In the genomic region with DNA sequence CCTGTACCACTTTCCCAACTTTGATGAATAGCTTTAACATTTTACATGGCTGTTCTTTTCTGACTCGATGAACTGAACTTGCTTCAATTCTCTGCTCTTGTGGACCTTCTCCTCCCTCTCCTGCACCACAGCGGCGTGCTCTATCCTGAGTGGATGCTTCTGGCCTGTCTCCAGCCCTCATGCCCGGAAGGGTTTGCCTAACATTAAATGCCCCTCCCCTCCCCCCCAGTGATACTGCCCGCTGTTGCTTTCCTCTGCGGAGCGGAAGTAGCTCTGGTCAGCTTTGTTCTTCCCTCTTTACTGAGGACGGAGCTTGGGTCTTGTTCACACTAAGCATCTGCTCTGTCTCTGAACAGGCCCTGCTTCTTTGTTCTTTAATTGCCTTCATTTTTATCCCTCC, we compare ENCODE assay signal across 13 mouse cellular contexts. TPM values are rescaled to one million over a fixed set of nuclear protein-coding genes. Genes with fewer than 3 reads are reported as not detected.
A peak's percentile ranks its signal among the peaks of the same experiment; 100 is the strongest.
DNase-seq lines count a peak whose midpoint lies in the region; ATAC-seq lines count a peak whose summit lies in the region.
"Had no signal": no experiment of that assay in that cellular context is flagged by ENCODE, and none has a peak within 500 bp of the region (broad histone marks: within the 10 kb centered on the region; RNA-seq: fewer than 3 reads in every experiment).

No protein-coding gene starts in this region.

- H3K27ac ChIP-seq in heart, embryonic 16.5 days (ENCODE audit: low read length): no peak overlapping the region
- H3K27ac ChIP-seq in heart, embryonic 10.5 days: no peak overlapping the region
- peak overlapping the region; percentile 59; the same call in 1 of the 2 replicates for H3K27ac ChIP-seq in neural tube, embryonic 13.5 days (replicated peaks)

- ATAC-seq in heart, embryonic 16.5 days (replicated peaks; ENCODE audit: extremely low read depth, insufficient read depth, low FRiP score): 0 out of 2 replicates have a peak, but pooled peaks have one; percentile 19
- no peak for ATAC-seq in neural tube, embryonic 13.5 days (ENCODE audit: low read depth)

- no peak overlapping the region for H3K9ac ChIP-seq in heart, embryonic 16.5 days (ENCODE audit: low read length)
- no peak overlapping the region for H3K9ac ChIP-seq in neural tube, embryonic 13.5 days

- DNase-seq in heart, embryonic 10.5 days (ENCODE audit: low spot score): no peak
- DNase-seq in neural tube, embryonic 10.5 days (ENCODE audit: extremely low spot score, low spot score): no peak
- peak; percentile 29 to 54 for DNase-seq in lung, adult 18-20 months
- DNase-seq in right cerebral cortex, postnatal 4 days: no peak
- no peak for DNase-seq in urinary bladder, postnatal 25 days (ENCODE audit: low spot score)
- DNase-seq in heart, postnatal 4 days: no peak

- no peaks in the 10 kb centered on the region for H3K27me3 ChIP-seq in heart, embryonic 16.5 days (ENCODE audit: control insufficient read depth, insufficient read depth, low read length)
- no peaks in the 10 kb centered on the region for H3K27me3 ChIP-seq in heart, embryonic 10.5 days (ENCODE audit: insufficient read depth, poor library complexity, severe bottlenecking)
- no peaks in the 10 kb centered on the region for H3K27me3 ChIP-seq in neural tube, embryonic 13.5 days

- H3K36me3 ChIP-seq in heart, embryonic 16.5 days (ENCODE audit: control insufficient read depth, insufficient read depth): peaks cover 4% of the 10 kb centered on the region
- peaks cover 13% of the 10 kb centered on the region; the same call in 1 of the 2 replicates for H3K36me3 ChIP-seq in heart, embryonic 10.5 days
- H3K36me3 ChIP-seq in neural tube, embryonic 13.5 days: 0 out of 2 replicates have a peak, but pooled peaks cover 8% of the 10 kb centered on the region

- H3K4me2 ChIP-seq in heart, embryonic 16.5 days (ENCODE audit: low read depth, low read length): no peak overlapping the region
- no peak overlapping the region for H3K4me2 ChIP-seq in neural tube, embryonic 13.5 days

- peaks cover 31% of the 10 kb centered on the region for H3K4me1 ChIP-seq in heart, embryonic 16.5 days (ENCODE audit: control insufficient read depth, insufficient read depth, low read length)
- H3K4me1 ChIP-seq in heart, embryonic 10.5 days: peaks cover 84% of the 10 kb centered on the region
- H3K4me1 ChIP-seq in neural tube, embryonic 13.5 days (replicated peaks): peaks cover 83% of the 10 kb centered on the region

- 57% methylated on average over 8 of the region's 8 CpGs for WGBS in heart, embryonic 16.5 days
- 64% methylated on average over 8 of the region's 8 CpGs for WGBS in heart, embryonic 10.5 days
- 21% methylated on average over 8 of the region's 8 CpGs for WGBS in neural tube, embryonic 13.5 days

- no peaks in the 10 kb centered on the region for H3K9me3 ChIP-seq in heart, embryonic 16.5 days (replicated peaks; ENCODE audit: control insufficient read depth, low read length)
- H3K9me3 ChIP-seq in heart, embryonic 10.5 days: no peaks in the 10 kb centered on the region
- no peaks in the 10 kb centered on the region for H3K9me3 ChIP-seq in neural tube, embryonic 13.5 days

- no peak overlapping the region for H3K4me3 ChIP-seq in heart, embryonic 16.5 days (ENCODE audit: low read length)
- no peak overlapping the region for H3K4me3 ChIP-seq in heart, embryonic 10.5 days
- H3K4me3 ChIP-seq in neural tube, embryonic 13.5 days: no peak overlapping the region

RNA-seq across cellular contexts. Expression of gene Vapb, which starts 34.4 kb away (rescaled TPM):
- polyA plus RNA-seq in heart, embryonic 16.5 days (2015; fragmentation: Nextera tagmentation; extraction: Ambion mirVana): 13.3 and 20.7 TPM in 2 replicates
- 11.2 and 13.6 TPM in 2 replicates for polyA plus RNA-seq in heart, embryonic 10.5 days (2016; fragmentation: Nextera tagmentation; extraction: Ambion mirVana)
- 13.3 and 15.1 TPM in 2 replicates for polyA plus RNA-seq in neural tube, embryonic 13.5 days (2015; fragmentation: Nextera tagmentation; extraction: Ambion mirVana)
- total RNA-seq in heart, postnatal 4 days (2021): 10 to 100 TPM; 92.8 to 94.2 TPM

RNA-seq across cellular contexts. Expression of gene 1700010B08Rik, which starts 52.5 kb away (rescaled TPM):
- not detected in 2 replicates for polyA plus RNA-seq in heart, embryonic 16.5 days (2015; fragmentation: Nextera tagmentation; extraction: Ambion mirVana)
- not detected in 2 replicates for polyA plus RNA-seq in heart, embryonic 10.5 days (2016; fragmentation: Nextera tagmentation; extraction: Ambion mirVana)
- polyA plus RNA-seq in neural tube, embryonic 13.5 days (2015; fragmentation: Nextera tagmentation; extraction: Ambion mirVana): not detected in 2 replicates
- total RNA-seq in heart, postnatal 4 days (2021): not detected
- total RNA-seq: common myeloid progenitor, adult 5-6 weeks; heart, adult 8-10 months; megakaryocyte progenitor cell, adult 5-6 weeks had no signal
- polyA plus RNA-seq: C2C12; limb, embryonic 11.5 days had no signal

Comparison
In these comparisons a context has a peak if more than half of its experiments do, and no peak if none do; other contexts are left out.
1. DNase-seq: peak in lung, adult 18-20 months (2 of 2); none in heart, embryonic 10.5 days (single experiment), neural tube, embryonic 10.5 days (single experiment), right cerebral cortex, postnatal 4 days (single experiment), urinary bladder, postnatal 25 days (single experiment) and heart, postnatal 4 days (single experiment).